Mouse (Mus musculus): ENCODE measurements around the gene Trp53tg5.

Gene Trp53tg5

DNA sequence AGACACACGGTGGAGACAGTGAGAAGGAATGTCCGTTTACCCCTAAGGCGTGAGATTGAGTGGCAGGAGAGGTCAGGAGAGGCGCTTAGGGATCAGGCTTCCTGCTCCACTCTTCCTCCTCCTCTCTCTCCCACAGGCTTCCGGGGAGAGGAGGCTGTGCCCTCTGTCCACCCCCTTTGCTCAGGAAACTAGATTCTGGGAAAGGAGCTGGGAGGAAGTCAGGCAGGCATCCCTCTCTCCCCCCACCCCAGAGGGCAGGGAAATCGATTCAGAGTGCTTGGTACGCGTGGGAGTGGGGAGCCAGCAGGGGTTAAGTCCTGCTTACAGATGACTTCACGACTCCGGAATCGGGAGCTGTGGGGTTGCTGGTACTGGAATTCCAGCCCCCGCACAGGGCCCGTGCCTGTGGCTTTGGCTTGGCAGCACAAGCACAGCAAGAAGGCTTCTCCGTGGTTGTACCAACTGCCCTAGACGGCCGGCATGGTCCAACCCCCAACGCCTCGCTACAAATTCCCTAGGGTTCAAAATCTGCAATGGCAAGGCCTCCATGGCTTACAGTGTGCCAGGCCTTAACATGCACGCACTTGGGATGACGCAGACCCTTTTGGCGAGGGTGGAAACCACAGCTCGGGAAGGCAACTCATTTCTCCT is 40.9 kb downstream of the Trp53tg5 start:
- no peak for DNase-seq (ENCODE audit: low spot score in 2 of 2)

DNA sequence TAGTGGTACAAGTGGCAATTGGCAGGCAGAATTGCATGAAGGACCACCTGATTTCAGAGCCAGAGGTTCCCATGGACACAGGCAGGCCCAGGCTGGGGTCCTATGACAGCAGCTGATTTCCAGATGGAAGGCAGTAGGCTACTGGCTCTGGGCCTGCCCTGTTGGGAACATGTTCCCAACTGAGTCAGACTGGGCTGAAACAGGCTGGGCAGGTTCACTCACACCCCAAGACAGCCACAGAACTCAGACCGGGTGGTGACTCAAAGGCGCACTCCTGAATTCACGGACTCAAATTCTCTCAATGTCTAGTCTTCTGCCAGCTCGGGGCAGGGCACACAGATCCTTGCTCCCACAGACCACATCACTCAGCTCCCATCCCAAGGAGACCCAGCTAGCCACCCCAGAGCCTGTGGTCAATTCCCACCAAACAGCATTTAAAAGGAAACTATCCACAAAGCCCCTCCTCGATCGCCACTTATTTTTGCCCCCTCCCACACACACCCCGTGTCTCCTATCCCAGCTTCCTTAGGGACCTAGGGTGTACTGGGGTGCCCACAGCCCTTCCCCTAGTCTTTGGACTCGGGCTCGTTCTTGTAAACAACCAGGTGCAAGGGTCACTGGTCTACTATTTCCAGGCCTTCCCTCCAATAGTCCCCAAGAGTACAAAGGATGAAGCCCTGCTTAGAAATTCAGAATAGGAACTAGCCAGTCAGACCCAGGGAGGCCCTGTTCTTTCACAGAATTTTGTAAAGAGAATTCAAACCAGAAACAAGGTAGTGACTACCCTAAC is 41.7 kb downstream of the Trp53tg5 start:
- DNase-seq (ENCODE audit: low spot score in 2 of 2): no peak

- no peak for DNase-seq (ENCODE audit: low spot score in 2 of 2)
Measured at GRCm38 (mm10) chr2:164430697-164431096, 42.8 kb downstream of the Trp53tg5 start.

- no peak for DNase-seq (ENCODE audit: low spot score in 2 of 2)
Measured at GRCm38 (mm10) chr2:164429881-164430615, 43.5 kb downstream of the Trp53tg5 start.

- no peak for DNase-seq (ENCODE audit: low spot score in 2 of 2)
Measured at GRCm38 (mm10) chr2:164428451-164428850, 45.1 kb downstream of the Trp53tg5 start.

DNA sequence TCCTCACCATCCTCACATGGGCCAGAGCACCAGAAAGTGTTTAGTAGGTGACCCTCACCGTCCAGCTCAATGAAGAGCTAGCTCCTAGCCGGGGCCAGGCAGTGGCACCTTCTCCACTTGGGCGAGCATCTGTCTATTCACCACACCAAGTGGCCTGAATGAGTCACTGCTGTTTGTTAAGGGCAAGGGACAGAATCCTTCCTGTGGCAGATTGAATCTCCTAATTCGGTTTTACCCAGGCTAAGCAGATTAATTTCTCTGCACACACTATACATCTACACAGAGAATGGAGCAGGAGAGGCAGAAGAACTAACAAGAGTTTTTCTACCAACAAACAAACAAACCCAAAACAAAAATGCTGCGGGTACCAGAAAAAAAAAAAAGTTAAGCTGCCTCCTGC is 46.6 kb downstream of the Trp53tg5 start:
- DNase-seq (ENCODE audit: low spot score in 2 of 2): no peak

DNA sequence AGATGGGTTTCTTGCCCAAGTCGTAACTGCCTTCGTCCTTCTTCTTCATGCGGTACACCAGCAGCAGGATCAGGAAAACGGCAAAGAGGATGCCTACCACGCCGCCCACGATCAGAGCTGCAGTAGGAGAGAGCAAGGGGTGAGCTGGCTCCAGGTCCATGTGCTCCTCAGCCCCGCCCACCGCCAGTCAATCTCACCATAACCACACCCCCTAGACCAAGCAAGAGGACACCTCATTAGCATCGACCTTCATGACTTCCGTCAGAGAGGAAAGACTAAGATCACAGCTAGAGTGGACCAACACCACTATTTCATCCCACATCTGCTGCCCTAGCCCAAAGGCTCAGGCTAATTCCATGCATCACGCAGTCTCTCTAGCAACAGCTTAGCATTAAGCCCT is 47.4 kb downstream of the Trp53tg5 start:
- DNase-seq (ENCODE audit: low spot score in 2 of 2): no peak

GRCm38 (mm10) chr2:164425401-164425800 is 48.1 kb downstream of the Trp53tg5 start:
- DNase-seq (ENCODE audit: low spot score in 2 of 2): no peak

GRCm38 (mm10) chr2:164424406-164424805 is 49.1 kb downstream of the Trp53tg5 start:
- no peak for DNase-seq (ENCODE audit: low spot score in 2 of 2)

DNA sequence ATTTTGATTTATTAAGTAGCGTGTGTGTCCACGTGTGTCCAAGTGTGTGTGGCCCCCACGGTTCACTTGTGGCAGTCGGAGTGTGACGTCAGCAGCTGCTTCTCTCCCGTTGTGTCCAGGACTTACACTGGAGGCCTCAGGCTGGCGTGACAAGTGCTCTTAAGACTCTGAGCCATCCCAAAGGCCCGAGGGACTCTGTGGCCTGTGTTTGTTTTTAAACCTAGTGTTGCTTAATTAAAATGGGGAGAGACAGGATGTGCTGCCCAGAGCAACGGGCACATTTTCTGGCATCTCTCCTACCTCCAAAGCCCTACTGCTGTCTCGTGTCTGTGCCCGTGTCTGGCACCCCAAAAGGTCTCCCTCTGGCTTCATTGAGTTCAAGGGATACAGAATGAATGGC is 50.1 kb downstream of the Trp53tg5 start:
- DNase-seq (ENCODE audit: low spot score in 2 of 2): no peak

DNA sequence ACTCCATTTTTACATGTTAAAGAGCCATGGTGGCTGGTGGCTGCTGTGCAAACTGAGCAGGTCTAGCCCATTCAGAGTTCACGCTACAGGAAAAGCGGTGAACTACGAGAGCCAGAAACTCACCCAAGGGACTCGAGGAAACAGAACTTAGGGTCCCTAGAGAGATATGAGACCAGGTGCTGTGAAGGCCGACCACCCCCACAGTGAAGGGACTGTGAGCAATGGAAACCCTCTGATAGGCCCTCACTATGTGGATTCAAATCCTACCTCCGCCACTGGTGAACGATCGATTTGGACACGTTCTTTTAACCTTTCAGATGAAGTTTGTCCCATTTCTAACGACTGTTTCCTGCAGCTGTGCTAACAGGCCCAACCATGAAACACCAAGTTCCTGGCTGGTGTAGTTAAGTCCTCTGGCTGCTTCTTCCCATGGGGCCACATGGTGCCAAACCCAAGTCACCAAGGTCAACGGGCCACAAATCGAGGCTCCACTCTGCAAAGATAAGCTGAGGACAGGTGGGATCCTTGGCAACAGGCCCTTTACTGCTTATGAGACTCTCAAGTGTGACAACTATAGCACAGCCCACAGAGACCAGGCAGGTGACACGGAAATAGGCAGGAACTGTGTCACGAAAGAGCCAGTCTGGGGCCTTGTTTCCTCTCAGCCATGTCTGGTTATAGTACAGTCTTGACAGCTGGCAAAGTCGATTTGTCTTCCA is 50.7 kb downstream of the Trp53tg5 start:
- no peak for DNase-seq (ENCODE audit: low spot score in 2 of 2)

- DNase-seq (ENCODE audit: low spot score in 2 of 2): no peak
Measured at GRCm38 (mm10) chr2:164421979-164422378, 51.5 kb downstream of the Trp53tg5 start.

GRCm38 (mm10) chr2:164421306-164421705 is 52.2 kb downstream of the Trp53tg5 start:
- no peak for DNase-seq (ENCODE audit: low spot score in 2 of 2)

Measured in frontal cortex, postnatal 14 days (tissue).